Mouse (Mus musculus) induced T-regulatory cell, adult 2 months (primary cell): Measurements from ENCODE around the gene Cers2.
A peak's percentile ranks its signal among the peaks of the same experiment; 100 is the strongest.
"Not testable (repeated sequence)": the region's sequence is repeated elsewhere in the genome, so short reads cannot be mapped to it uniquely, and the experiment has no call there.

Source experiments
- DNase-seq: peaks from one replicate; pipeline ENCODE4 v3.0.0-alpha.2; 2012; ENCODE audit warnings: low read depth

Gene Cers2

GRCm38 (mm10) chr3:95318548-95318947 lies 4.0 kb downstream of the Cers2 start:
- no peak for DNase-seq

- no peak for DNase-seq
These were observed 4.5 kb downstream of the Cers2 start for GRCm38 (mm10) chr3:95319110-95319509.

GRCm38 (mm10) chr3:95319701-95320625 lies 5.4 kb downstream of the Cers2 start:
- no peak for DNase-seq

- DNase-seq, result no peak
These were observed 8.8 kb downstream of the Cers2 start for GRCm38 (mm10) chr3:95323429-95323828.

- no peak for DNase-seq
These were observed 10.0 kb downstream of the Cers2 start for GRCm38 (mm10) chr3:95324454-95325144.

- DNase-seq, result no peak
These were observed 14.3 kb downstream of the Cers2 start for GRCm38 (mm10) chr3:95328803-95329404.

GRCm38 (mm10) chr3:95331528-95331927 lies 16.9 kb downstream of the Cers2 start:
- DNase-seq, result no peak

GRCm38 (mm10) chr3:95337345-95337744 lies 22.8 kb downstream of the Cers2 start:
- no peak for DNase-seq

- no peak for DNase-seq
These were observed 23.7 kb downstream of the Cers2 start for GRCm38 (mm10) chr3:95338251-95338650.

GRCm38 (mm10) chr3:95343356-95344000 lies 28.9 kb downstream of the Cers2 start:
- DNase-seq, result not testable (repeated sequence)

GRCm38 (mm10) chr3:95346454-95346853 lies 31.9 kb downstream of the Cers2 start:
- no peak for DNase-seq

- not testable (repeated sequence) for DNase-seq
These were observed 33.8 kb downstream of the Cers2 start for GRCm38 (mm10) chr3:95348343-95348742.

- DNase-seq, result peak; percentile 77
These were observed 34.9 kb downstream of the Cers2 start for GRCm38 (mm10) chr3:95349491-95349890.

GRCm38 (mm10) chr3:95355911-95356544 lies 41.4 kb downstream of the Cers2 start:
- DNase-seq, result not testable (repeated sequence)

- DNase-seq, result peak; percentile 95
These were observed 42.3 kb downstream of the Cers2 start, which contains the start of gene Setdb1 for GRCm38 (mm10) chr3:95356701-95357449. TSS of gene Setdb1 (minus strand) at chr3:95357202.

GRCm38 (mm10) chr3:95357746-95358145 lies 43.2 kb downstream of the Cers2 start:
- peak; percentile 11 for DNase-seq

GRCm38 (mm10) chr3:95360276-95360675 lies 45.7 kb downstream of the Cers2 start:
- peak; percentile 43 for DNase-seq

- DNase-seq, result no peak
These were observed 55.5 kb downstream of the Cers2 start for GRCm38 (mm10) chr3:95370101-95370500.
